Mouse (Mus musculus) liver, adult 2 months (tissue): ENCODE data around the gene Ccdc148.

ENCODE experiments used
- CTCF ChIP-seq: fragments of 200-500 bp; IDR thresholded peaks from 2 replicates; pipeline ENCODE4 v1.5.1; 2011; ENCODE audit warnings: low read depth, low read length, control low read depth
- POLR2A ChIP-seq: fragments of 200-500 bp; IDR thresholded peaks from 2 replicates; pipeline ENCODE4 v1.6.1; 2011; ENCODE audit warnings: low read length, control low read depth; ENCODE audit not compliant: insufficient read depth; ENCODE audit errors: extremely low read depth

DNA sequence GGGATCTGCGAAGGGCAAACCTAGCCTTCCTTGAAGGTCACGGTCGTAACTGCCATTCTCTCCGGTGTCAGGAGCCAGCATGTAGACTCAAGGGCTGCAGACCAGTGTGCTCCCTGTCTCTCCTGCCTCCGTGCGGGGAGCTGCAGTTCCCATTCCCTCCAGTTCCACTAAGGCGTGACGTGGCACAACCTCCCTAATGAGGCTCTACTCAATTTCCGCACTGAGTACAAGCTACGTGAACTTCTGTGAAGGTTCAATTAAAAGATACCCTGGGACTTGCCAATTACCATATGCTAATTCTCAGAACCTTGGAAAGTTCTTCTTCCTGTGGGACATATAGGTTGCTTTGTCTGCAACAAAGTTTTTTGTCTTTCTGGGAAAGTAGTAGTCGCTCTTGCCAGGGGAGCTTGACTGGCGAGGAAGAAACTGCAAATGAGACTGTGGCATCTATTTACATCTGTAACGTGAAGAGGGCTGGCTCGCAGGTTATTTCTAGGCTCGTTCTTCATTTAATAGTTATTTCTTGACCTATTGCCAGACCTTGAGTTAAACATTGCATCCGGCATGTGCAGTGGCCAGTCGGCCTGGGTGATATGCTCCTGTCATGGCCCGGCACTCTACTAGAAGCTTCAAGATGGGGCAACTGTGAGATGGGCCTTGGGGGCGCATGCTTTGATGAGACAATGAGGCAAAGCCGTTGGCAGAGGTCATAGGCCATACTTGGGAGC, 328.1 kb downstream of the Ccdc148 start:
- TF ChIP-seq CTCF (no peak), POLR2A (no peak)
